Mouse (Mus musculus): Measurements from ENCODE around the gene Nr3c2. TPM values are rescaled to one million over a fixed set of nuclear protein-coding genes. Genes with fewer than 3 reads are reported as not detected.

The Nr3c2 gene
- total and polyA plus RNA-seq, 2 experiments from 2014 or later: 5.7 to 6.0 TPM

- H3K4me2 ChIP-seq (ENCODE audit: low read depth, low read length, poor library complexity, severe bottlenecking): no peak overlapping the region
- H3K4me3 ChIP-seq (ENCODE audit: low read depth, low read length): no peak overlapping the region
- no peaks in the 10 kb centered on the region for H3K4me1 ChIP-seq (ENCODE audit: insufficient read depth, low read length)
- no peak overlapping the region for H3K9ac ChIP-seq (replicated peaks; ENCODE audit: low read length, poor library complexity, severe bottlenecking)
- ATAC-seq (ENCODE audit: low FRiP score) (no peak), DNase-seq (ENCODE audit: low spot score) (no peak)
- TF ChIP-seq CTCF (IDR thresholded peaks at IDR 0.05): no peak
- no peaks in the 10 kb centered on the region for H3K27me3 ChIP-seq (ENCODE audit: insufficient read depth, low read length)
- H3K36me3 ChIP-seq (ENCODE audit: insufficient read depth, low read length): no peaks in the 10 kb centered on the region
- 95% methylated on average over 3 of the region's 3 CpGs for WGBS
- H3K9me3 ChIP-seq (ENCODE audit: low read length): no peaks in the 10 kb centered on the region
- H3K27ac ChIP-seq (ENCODE audit: low read depth, low read length): no peak overlapping the region
Observed at GRCm38 (mm10) chr8:76912678-76913077, 13.4 kb downstream of the Nr3c2 start.

- no peak for DNase-seq (ENCODE audit: low spot score)
Observed at GRCm38 (mm10) chr8:76913207-76913606, 14.0 kb downstream of the Nr3c2 start.

GRCm38 (mm10) chr8:76915260-76915659, 16.0 kb downstream of the Nr3c2 start:
- H3K27me3 ChIP-seq (ENCODE audit: insufficient read depth, low read length): no peaks in the 10 kb centered on the region
- no peaks in the 10 kb centered on the region for H3K9me3 ChIP-seq (ENCODE audit: low read length)
- H3K4me3 ChIP-seq (ENCODE audit: low read depth, low read length): no peak overlapping the region
- 94% methylated on average over 2 of the region's 2 CpGs for WGBS
- H3K4me1 ChIP-seq (ENCODE audit: insufficient read depth, low read length): no peaks in the 10 kb centered on the region
- ATAC-seq (ENCODE audit: low FRiP score) (no peak), DNase-seq (ENCODE audit: low spot score) (no peak)
- H3K4me2 ChIP-seq (ENCODE audit: low read depth, low read length, poor library complexity, severe bottlenecking): no peak overlapping the region
- H3K36me3 ChIP-seq (ENCODE audit: insufficient read depth, low read length): no peaks in the 10 kb centered on the region
- TF ChIP-seq CTCF (IDR thresholded peaks at IDR 0.05): no peak
- no peak overlapping the region for H3K27ac ChIP-seq (ENCODE audit: low read depth, low read length)
- no peak overlapping the region for H3K9ac ChIP-seq (replicated peaks; ENCODE audit: low read length, poor library complexity, severe bottlenecking)

More at GRCm38 (mm10) chr8:76913207-76913606, 14.0 kb downstream of the Nr3c2 start:
- Histone ChIP-seq H3K4me3 (ENCODE audit: low read depth, low read length) (no peak overlapping the region), H3K27me3 (ENCODE audit: insufficient read depth, low read length) (no peaks in the 10 kb centered on the region), H3K4me2 (ENCODE audit: low read depth, low read length, poor library complexity, severe bottlenecking) (no peak overlapping the region), H3K4me1 (ENCODE audit: insufficient read depth, low read length) (no peaks in the 10 kb centered on the region), H3K9ac (replicated peaks; ENCODE audit: low read length, poor library complexity, severe bottlenecking) (no peak overlapping the region), H3K9me3 (ENCODE audit: low read length) (no peaks in the 10 kb centered on the region), H3K27ac (ENCODE audit: low read depth, low read length) (no peak overlapping the region), H3K36me3 (ENCODE audit: insufficient read depth, low read length) (no peaks in the 10 kb centered on the region)
- WGBS: 85% methylated on average over 4 of the region's 4 CpGs
- ATAC-seq (ENCODE audit: low FRiP score): no peak
- no peak for TF ChIP-seq CTCF (IDR thresholded peaks at IDR 0.05)

GRCm38 (mm10) chr8:76919546-76919945, 20.3 kb downstream of the Nr3c2 start:
- no peaks in the 10 kb centered on the region for H3K36me3 ChIP-seq (ENCODE audit: insufficient read depth, low read length)
- H3K9me3 ChIP-seq (ENCODE audit: low read length): no peaks in the 10 kb centered on the region
- no peak overlapping the region for H3K4me2 ChIP-seq (ENCODE audit: low read depth, low read length, poor library complexity, severe bottlenecking)
- H3K27me3 ChIP-seq (ENCODE audit: insufficient read depth, low read length): no peaks in the 10 kb centered on the region
- no peak overlapping the region for H3K9ac ChIP-seq (replicated peaks; ENCODE audit: low read length, poor library complexity, severe bottlenecking)
- no peak for DNase-seq (ENCODE audit: low spot score)
- 83% methylated on average over 2 of the region's 2 CpGs for WGBS
- ATAC-seq (ENCODE audit: low FRiP score): no peak
- H3K27ac ChIP-seq (ENCODE audit: low read depth, low read length): no peak overlapping the region
- H3K4me1 ChIP-seq (ENCODE audit: insufficient read depth, low read length): no peaks in the 10 kb centered on the region
- TF ChIP-seq CTCF (IDR thresholded peaks at IDR 0.05): no peak
- no peak overlapping the region for H3K4me3 ChIP-seq (ENCODE audit: low read depth, low read length)

- no peak for TF ChIP-seq CTCF (IDR thresholded peaks at IDR 0.05)
Observed at GRCm38 (mm10) chr8:76924150-76924549, 24.9 kb downstream of the Nr3c2 start.

GRCm38 (mm10) chr8:76928326-76928725, 29.1 kb downstream of the Nr3c2 start:
- no peaks in the 10 kb centered on the region for H3K27me3 ChIP-seq (ENCODE audit: insufficient read depth, low read length)
- H3K4me3 ChIP-seq (ENCODE audit: low read depth, low read length): no peak overlapping the region
- H3K4me2 ChIP-seq (ENCODE audit: low read depth, low read length, poor library complexity, severe bottlenecking): no peak overlapping the region
- H3K9ac ChIP-seq (replicated peaks; ENCODE audit: low read length, poor library complexity, severe bottlenecking): no peak overlapping the region
- no peaks in the 10 kb centered on the region for H3K36me3 ChIP-seq (ENCODE audit: insufficient read depth, low read length)
- no peak overlapping the region for H3K27ac ChIP-seq (ENCODE audit: low read depth, low read length)
- 85% methylated on average over 1 of the region's 1 CpGs for WGBS
- TF ChIP-seq CTCF (IDR thresholded peaks at IDR 0.05): no peak
- DNase-seq (ENCODE audit: low spot score): no peak
- H3K9me3 ChIP-seq (ENCODE audit: low read length): no peaks in the 10 kb centered on the region
- no peaks in the 10 kb centered on the region for H3K4me1 ChIP-seq (ENCODE audit: insufficient read depth, low read length)
- ATAC-seq (ENCODE audit: low FRiP score): no peak

More at GRCm38 (mm10) chr8:76924150-76924549, 24.9 kb downstream of the Nr3c2 start:
- H3K9me3 ChIP-seq (ENCODE audit: low read length): no peaks in the 10 kb centered on the region
- 94% methylated on average over 4 of the region's 4 CpGs for WGBS
- H3K36me3 ChIP-seq (ENCODE audit: insufficient read depth, low read length): no peaks in the 10 kb centered on the region
- ATAC-seq (ENCODE audit: low FRiP score): no peak
- H3K4me2 ChIP-seq (ENCODE audit: low read depth, low read length, poor library complexity, severe bottlenecking): no peak overlapping the region
- no peak for DNase-seq (ENCODE audit: low spot score)
- H3K9ac ChIP-seq (replicated peaks; ENCODE audit: low read length, poor library complexity, severe bottlenecking): no peak overlapping the region
- no peaks in the 10 kb centered on the region for H3K4me1 ChIP-seq (ENCODE audit: insufficient read depth, low read length)
- no peaks in the 10 kb centered on the region for H3K27me3 ChIP-seq (ENCODE audit: insufficient read depth, low read length)
- H3K27ac ChIP-seq (ENCODE audit: low read depth, low read length): no peak overlapping the region
- H3K4me3 ChIP-seq (ENCODE audit: low read depth, low read length): no peak overlapping the region

Measured in midbrain, postnatal 0 days (tissue).